Mouse (Mus musculus) cerebellum, adult 11 months (tissue): ENCODE data around the gene Klk8.

ENCODE experiments used
- DNase-seq: peaks from one replicate; pipeline ENCODE4 v3.0.0; 2022

The Klk8 gene

DNA sequence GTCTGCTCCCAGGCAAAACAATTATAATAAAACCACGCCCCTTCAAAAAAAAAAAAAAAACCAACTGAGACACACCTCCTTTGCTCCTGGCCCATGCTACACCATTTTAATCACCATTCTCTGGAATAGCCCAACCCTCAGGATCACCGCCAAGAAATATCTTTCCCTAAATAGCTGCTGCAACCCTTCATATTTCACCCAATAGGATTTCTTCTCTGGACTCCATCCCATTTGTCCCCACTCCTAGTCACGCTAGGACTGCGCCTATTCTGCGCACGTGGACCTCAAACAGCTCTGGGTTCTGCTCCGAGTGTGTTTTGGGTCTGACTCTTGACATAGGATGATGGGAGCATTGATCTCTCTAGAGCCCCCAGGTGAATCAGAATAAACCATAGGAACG lies 1.0 kb upstream of the Klk8 start:
- no peak for DNase-seq

GRCm38 (mm10) chr7:43797844-43798462 lies 576 bp downstream of the Klk8 start:
- DNase-seq: no peak

DNA sequence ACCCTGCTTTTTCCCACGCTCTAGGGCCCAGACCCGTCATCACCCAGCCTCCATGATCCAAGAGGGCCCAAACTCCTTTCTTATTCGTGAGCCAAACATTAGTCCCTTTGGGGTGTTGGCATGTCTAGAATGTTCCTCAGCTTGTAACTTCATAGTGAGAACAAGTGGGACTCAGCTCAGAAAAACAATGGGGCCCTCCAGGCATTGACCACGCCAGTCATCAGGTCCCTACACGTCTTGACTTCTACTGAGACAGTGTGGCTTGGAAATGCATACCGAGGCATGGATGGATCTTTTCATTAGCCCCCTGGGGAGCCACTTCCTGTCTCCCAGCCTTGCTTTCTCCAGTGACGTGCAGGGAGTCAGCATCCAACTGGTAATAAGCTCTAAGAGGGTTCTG lies 2.5 kb downstream of the Klk8 start:
- DNase-seq: no peak

DNA sequence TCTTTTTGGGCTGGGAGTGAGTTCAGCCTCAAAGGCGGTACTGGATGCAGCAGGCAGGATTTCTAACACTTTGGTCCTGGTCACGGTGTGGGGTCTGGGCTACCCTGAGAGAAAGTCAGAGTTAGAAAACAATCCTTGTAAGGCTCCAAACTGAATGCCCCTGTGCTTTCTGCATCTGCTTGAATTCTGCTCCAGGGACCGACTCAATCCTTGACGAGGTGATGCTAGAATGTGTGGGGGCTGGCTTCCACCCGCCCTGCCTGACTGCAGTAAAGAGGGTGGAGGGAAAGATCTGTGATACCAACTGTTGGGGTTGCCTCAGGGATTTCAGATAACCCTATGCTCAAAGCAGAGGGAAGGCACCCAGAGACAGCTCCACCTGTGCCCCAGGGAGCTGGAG lies 13.6 kb downstream of the Klk8 start, which contains the start of gene Klk7:
TSS of gene Klk7 (plus strand) at position 301 of the 400 bp plus-strand sequence.
- no peak for DNase-seq

DNA sequence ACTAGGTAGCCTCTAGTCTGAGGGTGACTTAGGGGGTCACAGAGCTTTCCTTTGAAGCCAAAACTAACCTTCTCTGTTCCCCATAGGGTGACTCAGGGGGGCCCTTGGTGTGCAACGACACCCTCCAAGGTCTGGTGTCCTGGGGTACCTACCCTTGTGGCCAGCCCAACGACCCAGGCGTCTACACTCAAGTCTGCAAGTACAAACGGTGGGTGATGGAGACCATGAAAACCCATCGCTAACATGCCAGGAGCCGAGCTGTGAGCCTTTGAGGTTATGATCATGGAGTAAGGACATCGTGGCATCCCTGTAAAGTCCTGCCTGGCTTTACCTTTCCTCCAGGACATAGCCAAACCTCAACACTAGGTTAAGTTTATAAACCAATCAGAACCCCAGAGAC lies 17.8 kb downstream of the Klk8 start:
- no peak for DNase-seq

DNA sequence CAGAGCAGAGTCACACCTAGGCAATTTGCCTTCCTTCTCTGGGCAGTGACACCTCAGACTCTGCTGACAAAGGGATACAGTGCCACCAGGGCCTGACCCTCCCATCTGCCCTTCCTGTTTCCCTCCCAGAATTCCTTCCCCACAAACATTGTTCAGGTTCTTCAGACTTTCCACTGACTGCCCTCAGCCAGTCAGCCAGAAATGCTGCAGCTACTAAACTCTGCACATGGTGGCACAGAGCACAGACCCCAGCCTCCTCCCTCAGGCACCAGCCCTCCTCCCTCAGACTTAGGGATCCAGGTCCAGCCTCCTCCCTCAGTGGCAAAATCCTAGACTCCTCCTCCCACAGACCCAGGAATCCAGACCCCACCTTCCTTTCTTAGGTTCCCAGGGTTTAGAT lies 19.4 kb downstream of the Klk8 start:
- DNase-seq: no peak

- DNase-seq: no peak
Observed at GRCm38 (mm10) chr7:43821581-43821980, 24.2 kb downstream of the Klk8 start.

DNA sequence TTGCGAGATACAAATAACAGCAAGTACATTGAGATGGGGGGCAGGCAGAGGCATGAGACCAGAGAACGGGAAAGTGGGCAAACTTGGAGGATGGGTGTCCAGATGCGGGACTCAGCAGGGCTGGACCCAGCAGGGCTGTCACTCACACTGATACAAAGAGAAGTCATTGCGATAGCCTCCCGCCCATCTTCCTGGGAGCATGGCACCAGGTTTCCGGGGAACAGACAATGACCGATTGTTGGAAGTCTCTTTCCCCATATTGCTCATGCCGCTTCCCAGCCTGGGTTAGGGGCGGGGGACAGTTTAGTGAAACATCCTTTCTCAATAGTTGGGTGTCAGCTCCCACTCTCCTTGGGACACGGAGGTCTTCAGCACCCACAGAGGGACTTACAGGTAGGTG lies 26.8 kb downstream of the Klk8 start, which contains the start of gene Klk6:
TSS of gene Klk6 (plus strand) at position 301 of the 400 bp plus-strand sequence.
- DNase-seq: no peak

DNA sequence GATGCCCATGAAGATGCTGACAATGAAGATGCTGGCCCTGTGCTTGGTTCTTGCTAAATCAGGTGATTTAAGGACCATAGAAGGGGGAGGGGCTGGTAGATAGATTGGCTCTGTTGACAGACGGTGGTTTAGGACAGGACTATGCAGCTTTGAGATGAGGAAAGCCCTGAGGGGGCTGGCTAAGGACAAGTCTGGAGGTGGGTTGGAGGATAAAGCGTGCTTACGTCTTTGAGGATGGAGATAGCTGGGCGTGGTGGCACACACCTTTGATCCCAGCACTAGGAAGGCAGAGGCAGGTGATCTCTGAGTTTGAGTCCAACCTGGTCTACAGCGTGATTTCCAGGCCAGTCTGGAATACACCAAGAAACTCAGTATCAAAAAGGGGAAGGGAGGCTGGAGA lies 28.7 kb downstream of the Klk8 start:
- no peak for DNase-seq

GRCm38 (mm10) chr7:43827706-43828105 lies 30.3 kb downstream of the Klk8 start:
- DNase-seq: no peak

- DNase-seq: no peak
Observed at GRCm38 (mm10) chr7:43829006-43829405, 31.6 kb downstream of the Klk8 start.

DNA sequence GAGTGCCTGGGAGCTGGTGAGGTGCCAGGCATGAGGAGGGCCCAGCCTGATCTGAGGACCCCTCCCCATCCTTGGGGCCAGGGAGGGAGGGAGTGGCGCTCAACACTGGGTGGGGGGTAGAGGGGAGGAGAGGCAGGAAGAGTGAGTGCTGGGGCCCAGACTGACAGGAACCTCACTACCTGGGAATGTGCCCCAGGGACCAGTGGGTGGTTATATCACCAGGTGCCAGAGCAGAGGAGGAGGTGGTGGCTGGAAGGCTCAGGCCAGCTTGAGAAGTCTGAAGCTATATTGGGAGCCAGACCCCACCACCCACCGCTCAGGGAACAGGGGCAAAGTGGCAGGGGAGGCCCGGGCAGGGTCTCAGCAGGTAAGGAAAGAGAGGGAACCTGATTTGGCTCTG lies 44.3 kb downstream of the Klk8 start, which contains the start of gene Klk5:
TSS of gene Klk5 (plus strand) at position 271 of the 400 bp plus-strand sequence.
- no peak for DNase-seq

DNA sequence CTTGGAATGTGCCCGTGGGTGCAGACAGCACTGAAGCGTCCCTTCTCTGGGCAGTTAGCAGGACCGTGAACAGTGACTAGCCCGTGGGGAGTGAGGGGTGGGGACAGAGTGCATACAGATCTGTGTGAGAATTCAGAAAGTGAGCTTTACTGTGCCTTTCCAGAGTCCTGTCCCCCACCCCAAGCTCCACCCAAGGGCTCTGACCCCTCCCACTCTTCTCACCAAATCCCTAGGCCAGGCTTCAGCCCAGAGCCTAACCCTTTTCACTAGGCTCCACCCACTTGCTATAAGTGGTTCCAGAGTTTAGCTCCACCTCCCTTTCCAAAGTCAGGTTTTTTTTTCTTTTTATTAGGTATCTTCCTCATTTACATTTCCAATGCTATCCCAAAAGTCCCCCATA lies 46.4 kb downstream of the Klk8 start:
- DNase-seq: no peak

DNA sequence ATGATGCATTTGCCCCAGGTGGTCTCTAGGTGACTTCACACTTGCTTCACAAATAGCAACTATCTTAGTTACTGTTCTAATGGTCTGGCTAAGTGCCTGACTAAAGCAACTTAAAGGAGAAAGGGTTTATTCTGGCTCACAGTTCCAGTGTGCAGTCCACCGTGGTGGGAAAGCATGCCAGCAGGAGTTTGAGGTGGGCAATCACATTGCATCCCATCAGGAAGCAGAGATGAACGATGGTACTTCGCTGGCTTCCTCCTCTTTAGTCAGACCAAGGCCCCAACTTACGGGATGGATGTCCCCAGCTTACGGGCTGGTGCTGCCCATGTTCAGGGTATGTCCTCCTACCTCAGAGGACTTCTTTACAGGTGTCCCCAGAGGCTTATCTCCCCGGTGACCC lies 54.2 kb downstream of the Klk8 start:
- DNase-seq: no peak
